Mouse (Mus musculus) MEL (cell line): ENCODE measurements around the gene Dusp16.

Experiments used
- CTCF ChIP-seq, 3 experiments: IDR thresholded peaks in 2 of 3; conservative IDR thresholded peaks in 1 of 3; 2 replicates each; pipeline ENCODE4 v1.5.1; 2011 to 2012; ENCODE audit warnings: low read length in 3 of 3, low read depth in 2 of 3, mild to moderate bottlenecking in 2 of 3, improper control_type of control experiment in 1 of 3, inconsistent platforms in 1 of 3, mixed read lengths in 1 of 3, moderate library complexity in 1 of 3; ENCODE audit not compliant: control insufficient read depth in 1 of 3, insufficient read depth in 1 of 3, poor library complexity in 1 of 3, severe bottlenecking in 1 of 3
- ETS1 ChIP-seq: IDR thresholded peaks from 2 replicates; pipeline ENCODE4 v1.6.1; 2012; ENCODE audit warnings: low read depth, mild to moderate bottlenecking, inconsistent platforms, low read length, improper control_type of control experiment, moderate library complexity
- MEF2A ChIP-seq: IDR thresholded peaks from 2 replicates; pipeline ENCODE4 v1.6.1; 2014; ENCODE audit warnings: low read depth, mild to moderate bottlenecking, inconsistent platforms, low read length, improper control_type of control experiment; ENCODE audit not compliant: poor library complexity, insufficient replicate concordance, severe bottlenecking; ENCODE audit errors: extremely low read depth
- USF1 ChIP-seq: IDR thresholded peaks from 2 replicates; pipeline ENCODE4 v1.6.1; 2014; ENCODE audit warnings: low read depth, mild to moderate bottlenecking, inconsistent platforms, low read length, improper control_type of control experiment, moderate library complexity
- ZKSCAN1 ChIP-seq: IDR thresholded peaks from 2 replicates; pipeline ENCODE4 v1.6.1; 2012; ENCODE audit warnings: low read depth, mild to moderate bottlenecking, inconsistent platforms, low read length, improper control_type of control experiment, moderate library complexity
- ZMIZ1 ChIP-seq: IDR thresholded peaks from 2 replicates; pipeline ENCODE4 v1.6.1; 2012; ENCODE audit warnings: low read depth, mild to moderate bottlenecking, inconsistent platforms, low read length, improper control_type of control experiment, moderate library complexity

GRCm38 (mm10) chr6:134743568-134743967 is 48.9 kb downstream of the Dusp16 start:
- no peak for TF ChIP-seq MEF2A
- no peak for TF ChIP-seq ZMIZ1
- no peak for TF ChIP-seq USF1
- TF ChIP-seq ETS1: no peak
- no peak for TF ChIP-seq ZKSCAN1
- TF ChIP-seq CTCF (IDR thresholded peaks at IDR 0.05 in 2 of 3, conservative IDR thresholded peaks at IDR 0.05 in 1 of 3; ENCODE audit: control insufficient read depth in 1 of 3, insufficient read depth in 1 of 3, low read depth in 2 of 3, low read length in 3 of 3, poor library complexity in 1 of 3, severe bottlenecking in 1 of 3): no peak
